Mouse (Mus musculus): ENCODE measurements around the gene Slc2a8. TPM values are rescaled to one million over a fixed set of nuclear protein-coding genes. Genes with fewer than 3 reads are reported as not detected.

Slc2a8 gene
- polyA plus RNA-seq, 1 experiment, result 29.8 TPM

GRCm38 (mm10) chr2:32968024-32968614 lies 13.8 kb downstream of the Slc2a8 start:
- no peak for DNase-seq
- H3K4me1 ChIP-seq (replicated peaks; ENCODE audit: control insufficient read depth, insufficient read depth, low read length), result peaks cover 15% of the 10 kb centered on the region
- TF ChIP-seq POLR2A (IDR thresholded peaks at IDR 0.05; ENCODE audit: control insufficient read depth, extremely low read depth, insufficient read depth, low read length, poor library complexity) (no peak), CTCF (IDR thresholded peaks at IDR 0.05; ENCODE audit: borderline replicate concordance, control insufficient read depth, extremely low read depth, insufficient read depth, low read length, poor library complexity) (no peak)
- peaks cover 15% of the 10 kb centered on the region for H3K36me3 ChIP-seq (ENCODE audit: control insufficient read depth, insufficient read depth, low read length)
- no peak overlapping the region for H3K27ac ChIP-seq (ENCODE audit: control insufficient read depth, insufficient read depth, low read length)
- 90% methylated on average over 9 of the region's 9 CpGs for WGBS
- no peak overlapping the region for H3K4me3 ChIP-seq (ENCODE audit: control insufficient read depth, insufficient read depth, low read length)
- H3K27me3 ChIP-seq (ENCODE audit: control insufficient read depth, insufficient read depth, low read length), result no peaks in the 10 kb centered on the region

GRCm38 (mm10) chr2:32966689-32967631 lies 14.9 kb downstream of the Slc2a8 start:
- peaks cover 15% of the 10 kb centered on the region for H3K36me3 ChIP-seq (ENCODE audit: control insufficient read depth, insufficient read depth, low read length)
- peak overlapping the region; percentile 40 for H3K27ac ChIP-seq (ENCODE audit: control insufficient read depth, insufficient read depth, low read length)
- DNase-seq, result peak; percentile 81
- WGBS, result under 1% methylated on average over 55 of the region's 55 CpGs
- TF ChIP-seq POLR2A (IDR thresholded peaks at IDR 0.05; ENCODE audit: control insufficient read depth, extremely low read depth, insufficient read depth, low read length, poor library complexity), result peak; percentile 53; the same call in 1 of the 2 replicates
- peak; percentile 38; the same call in 1 of the 2 replicates for TF ChIP-seq CTCF (IDR thresholded peaks at IDR 0.05; ENCODE audit: borderline replicate concordance, control insufficient read depth, extremely low read depth, insufficient read depth, low read length, poor library complexity)
- no peaks in the 10 kb centered on the region for H3K27me3 ChIP-seq (ENCODE audit: control insufficient read depth, insufficient read depth, low read length)
- H3K4me3 ChIP-seq (ENCODE audit: control insufficient read depth, insufficient read depth, low read length), result peak overlapping the region; percentile 66
- peaks cover 21% of the 10 kb centered on the region for H3K4me1 ChIP-seq (replicated peaks; ENCODE audit: control insufficient read depth, insufficient read depth, low read length)

- TF ChIP-seq POLR2A (IDR thresholded peaks at IDR 0.05; ENCODE audit: control insufficient read depth, extremely low read depth, insufficient read depth, low read length, poor library complexity), result no peak
- no peak for TF ChIP-seq CTCF (IDR thresholded peaks at IDR 0.05; ENCODE audit: borderline replicate concordance, control insufficient read depth, extremely low read depth, insufficient read depth, low read length, poor library complexity)
- WGBS, result 24% methylated on average over 13 of the region's 13 CpGs
- H3K27ac ChIP-seq (ENCODE audit: control insufficient read depth, insufficient read depth, low read length), result peak overlapping the region; percentile 40
- H3K4me1 ChIP-seq (replicated peaks; ENCODE audit: control insufficient read depth, insufficient read depth, low read length), result peaks cover 21% of the 10 kb centered on the region
- H3K36me3 ChIP-seq (ENCODE audit: control insufficient read depth, insufficient read depth, low read length), result peaks cover 15% of the 10 kb centered on the region
- no peaks in the 10 kb centered on the region for H3K27me3 ChIP-seq (ENCODE audit: control insufficient read depth, insufficient read depth, low read length)
- no peak for DNase-seq
- H3K4me3 ChIP-seq (ENCODE audit: control insufficient read depth, insufficient read depth, low read length), result peak overlapping the region; percentile 66
These were observed 15.6 kb downstream of the Slc2a8 start for GRCm38 (mm10) chr2:32966184-32966688.

- Histone ChIP-seq H3K4me1 (replicated peaks; ENCODE audit: control insufficient read depth, insufficient read depth, low read length) (peaks cover 24% of the 10 kb centered on the region), H3K27ac (ENCODE audit: control insufficient read depth, insufficient read depth, low read length) (no peak overlapping the region), H3K27me3 (ENCODE audit: control insufficient read depth, insufficient read depth, low read length) (no peaks in the 10 kb centered on the region), H3K4me3 (ENCODE audit: control insufficient read depth, insufficient read depth, low read length) (no peak overlapping the region), H3K36me3 (ENCODE audit: control insufficient read depth, insufficient read depth, low read length) (peaks cover 15% of the 10 kb centered on the region)
- no peak for DNase-seq
- WGBS, result 54% methylated on average over 7 of the region's 7 CpGs
- TF ChIP-seq CTCF (IDR thresholded peaks at IDR 0.05; ENCODE audit: borderline replicate concordance, control insufficient read depth, extremely low read depth, insufficient read depth, low read length, poor library complexity), result no peak
- no peak for TF ChIP-seq POLR2A (IDR thresholded peaks at IDR 0.05; ENCODE audit: control insufficient read depth, extremely low read depth, insufficient read depth, low read length, poor library complexity)
These were observed 16.2 kb downstream of the Slc2a8 start for GRCm38 (mm10) chr2:32965511-32966183.

GRCm38 (mm10) chr2:32964659-32965457 lies 17.0 kb downstream of the Slc2a8 start:
- peaks cover 25% of the 10 kb centered on the region for H3K4me1 ChIP-seq (replicated peaks; ENCODE audit: control insufficient read depth, insufficient read depth, low read length)
- H3K27ac ChIP-seq (ENCODE audit: control insufficient read depth, insufficient read depth, low read length), result no peak overlapping the region
- DNase-seq, result no peak
- TF ChIP-seq POLR2A (IDR thresholded peaks at IDR 0.05; ENCODE audit: control insufficient read depth, extremely low read depth, insufficient read depth, low read length, poor library complexity), result no peak
- no peak overlapping the region for H3K4me3 ChIP-seq (ENCODE audit: control insufficient read depth, insufficient read depth, low read length)
- peaks cover 15% of the 10 kb centered on the region for H3K36me3 ChIP-seq (ENCODE audit: control insufficient read depth, insufficient read depth, low read length)
- no peaks in the 10 kb centered on the region for H3K27me3 ChIP-seq (ENCODE audit: control insufficient read depth, insufficient read depth, low read length)
- WGBS, result 70% methylated on average over 10 of the region's 10 CpGs
